Mouse (Mus musculus) embryonic facial prominence, embryonic 15.5 days (tissue): ENCODE measurements around the gene Itk. TPM values are rescaled to one million over a fixed set of nuclear protein-coding genes. Genes with fewer than 3 reads are reported as not detected.
A peak's percentile ranks its signal among the peaks of the same experiment; 100 is the strongest.

ENCODE experiments used
- ATAC-seq: fragments of 200-750 bp; cut with Nextera tagmentation; 2 replicates; pipeline ENCODE4 v1.8.0; 2017; ENCODE audit warnings: low read depth, moderate TSS enrichment; ENCODE audit not compliant: insufficient number of reproducible peaks, low FRiP score, low TSS enrichment
- H3K27ac ChIP-seq: fragments of 300-500 bp; sonication (generic); replicated peaks from 2 replicates; pipeline ENCODE4 v1.5.1; 2015; ENCODE audit warnings: mild to moderate bottlenecking, inconsistent platforms
- H3K27me3 ChIP-seq: fragments of 300-500 bp; sonication (generic); 2 replicates; pipeline ENCODE4 v1.6.1; 2015; ENCODE audit warnings: inconsistent platforms
- H3K36me3 ChIP-seq: fragments of 300-500 bp; sonication (generic); 2 replicates; pipeline ENCODE4 v1.6.1; 2015; ENCODE audit warnings: mild to moderate bottlenecking, inconsistent platforms
- H3K4me1 ChIP-seq: fragments of 300-500 bp; sonication (generic); 2 replicates; pipeline ENCODE4 v1.6.1; 2015; ENCODE audit warnings: inconsistent platforms
- H3K4me2 ChIP-seq: fragments of 300-500 bp; sonication (generic); replicated peaks from 2 replicates; pipeline ENCODE4 v1.6.1; 2015; ENCODE audit warnings: mild to moderate bottlenecking, inconsistent platforms
- H3K4me3 ChIP-seq: fragments of 300-500 bp; sonication (generic); replicated peaks from 2 replicates; pipeline ENCODE4 v1.5.1; 2015; ENCODE audit warnings: mild to moderate bottlenecking, inconsistent platforms
- H3K9ac ChIP-seq: fragments of 300-500 bp; sonication (generic); 2 replicates; pipeline ENCODE4 v1.6.1; 2015; ENCODE audit warnings: inconsistent platforms
- H3K9me3 ChIP-seq: fragments of 300-500 bp; sonication (generic); replicated peaks from 2 replicates; pipeline ENCODE4 v1.6.1; 2016; ENCODE audit warnings: inconsistent platforms
- WGBS: fragments of 180-500 bp; shearing (Covaris S2); methylation state at CpG from one replicate; pipeline ENCODE4 v1.1.7; 2015; 5-methylcytosine and 5-hydroxymethylcytosine counted together
- polyA plus RNA-seq: library from polyadenylated mRNA; unstranded; fragments of >200 nt; fragmentation: Nextera tagmentation; extraction: Ambion mirVana; gene quantifications from 2 replicates; pipeline ENCODE4 v1.2.1, GENCODE M21; 2015

Gene Itk
- polyA plus RNA-seq, 1 experiment from 2014 or later = 0.21 TPM

DNA sequence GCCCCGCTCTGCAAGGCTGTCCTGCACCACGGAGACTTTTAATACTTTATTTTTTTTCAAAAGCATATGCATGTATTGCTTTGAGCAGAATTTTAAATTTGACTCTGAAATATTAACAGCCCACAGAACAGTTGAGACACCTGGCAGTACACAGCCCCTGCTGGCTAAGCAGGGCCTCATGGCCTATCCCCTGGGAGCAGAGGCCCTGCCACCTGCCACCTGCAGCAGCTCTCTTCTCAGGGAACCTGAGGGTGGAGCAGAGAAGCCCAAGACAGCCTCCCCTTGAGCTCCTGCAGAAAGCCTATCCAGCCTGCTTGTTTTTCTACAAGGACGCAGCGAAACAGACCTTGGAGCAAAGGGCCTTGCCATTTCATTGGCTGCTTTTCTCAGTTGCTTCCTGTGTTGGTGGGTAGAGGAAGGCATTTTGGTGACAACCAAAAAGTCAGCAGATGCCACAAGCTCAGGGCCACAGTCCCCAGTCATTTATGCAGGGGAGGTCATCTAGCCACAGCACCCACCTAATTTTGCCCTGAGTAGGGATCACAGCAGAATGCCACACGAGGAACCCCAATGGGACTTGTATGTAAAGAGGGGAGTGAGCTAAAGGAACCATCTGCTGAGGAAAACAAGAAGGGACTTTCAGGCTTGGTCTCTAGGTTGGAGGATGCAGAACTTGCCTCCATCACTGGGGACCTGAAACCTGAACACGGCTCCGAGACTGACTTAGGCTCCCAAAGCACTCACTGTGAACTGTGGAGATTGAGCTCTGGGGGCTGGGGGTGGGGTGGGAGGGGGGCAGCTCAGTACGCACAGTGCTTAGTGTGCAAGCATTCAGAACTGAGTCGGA lies 84.2 kb downstream of the Itk start:
- no peak overlapping the region for H3K27ac ChIP-seq
- H3K27me3 ChIP-seq = no peaks in the 10 kb centered on the region
- no peaks in the 10 kb centered on the region for H3K4me1 ChIP-seq
- WGBS = 74% methylated on average over 9 of the region's 9 CpGs
- no peaks in the 10 kb centered on the region for H3K36me3 ChIP-seq
- H3K4me2 ChIP-seq = no peak overlapping the region
- H3K4me3 ChIP-seq = no peak overlapping the region
- no peaks in the 10 kb centered on the region for H3K9me3 ChIP-seq
- ATAC-seq = no peak
- no peak overlapping the region for H3K9ac ChIP-seq

DNA sequence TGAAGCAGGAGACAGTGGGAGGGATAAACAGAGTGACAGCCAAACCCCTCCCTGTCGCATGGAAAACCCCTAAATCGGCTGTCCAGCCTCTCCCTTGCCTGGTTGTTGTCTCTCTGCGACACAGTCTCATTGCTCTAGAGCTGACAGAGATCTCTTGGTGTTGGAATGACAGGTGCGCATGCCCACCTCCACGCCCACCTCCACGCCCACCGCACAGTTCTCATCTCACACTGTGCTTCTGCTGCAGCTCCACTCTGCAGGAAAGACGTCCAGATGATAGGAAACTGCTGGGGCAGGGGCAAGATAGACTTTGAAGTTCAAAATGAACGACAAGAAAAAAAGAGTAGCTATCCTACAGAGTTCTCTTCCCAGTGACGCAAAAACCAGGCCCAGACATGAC lies 85.2 kb downstream of the Itk start:
- H3K4me2 ChIP-seq = no peak overlapping the region
- no peaks in the 10 kb centered on the region for H3K9me3 ChIP-seq
- no peak overlapping the region for H3K27ac ChIP-seq
- no peak overlapping the region for H3K9ac ChIP-seq
- no peaks in the 10 kb centered on the region for H3K36me3 ChIP-seq
- no peak overlapping the region for H3K4me3 ChIP-seq
- 0 out of 2 replicates have a peak, but pooled peaks cover 4% of the 10 kb centered on the region for H3K4me1 ChIP-seq
- no peaks in the 10 kb centered on the region for H3K27me3 ChIP-seq
- ATAC-seq = no peak
- 66% methylated on average over 10 of the region's 10 CpGs for WGBS

DNA sequence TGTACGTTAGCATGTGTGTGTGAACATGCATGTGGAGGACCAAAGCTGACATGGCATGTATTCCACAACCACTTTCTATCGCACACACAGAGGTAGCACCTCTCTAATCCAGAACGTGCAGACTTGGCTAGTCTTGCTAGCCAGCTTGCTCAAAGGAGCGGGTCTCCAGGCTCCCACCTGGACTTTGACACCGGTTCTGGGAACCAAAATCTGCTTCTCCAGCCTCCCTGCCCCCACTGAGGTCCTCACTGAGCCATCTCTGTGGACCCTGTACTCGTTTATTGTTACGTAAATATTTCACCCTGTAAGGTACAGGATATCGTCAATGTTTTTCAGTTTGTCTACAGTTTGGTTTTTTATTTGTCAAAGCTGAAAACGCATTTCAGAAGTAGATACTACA lies 86.8 kb downstream of the Itk start:
- 0 out of 2 replicates have a peak, but pooled peaks cover 8% of the 10 kb centered on the region for H3K4me1 ChIP-seq
- ATAC-seq = no peak
- no peaks in the 10 kb centered on the region for H3K9me3 ChIP-seq
- no peak overlapping the region for H3K4me2 ChIP-seq
- 84% methylated on average over 9 of the region's 9 CpGs for WGBS
- no peaks in the 10 kb centered on the region for H3K27me3 ChIP-seq
- H3K36me3 ChIP-seq = no peaks in the 10 kb centered on the region
- no peak overlapping the region for H3K27ac ChIP-seq
- no peak overlapping the region for H3K4me3 ChIP-seq
- no peak overlapping the region for H3K9ac ChIP-seq

DNA sequence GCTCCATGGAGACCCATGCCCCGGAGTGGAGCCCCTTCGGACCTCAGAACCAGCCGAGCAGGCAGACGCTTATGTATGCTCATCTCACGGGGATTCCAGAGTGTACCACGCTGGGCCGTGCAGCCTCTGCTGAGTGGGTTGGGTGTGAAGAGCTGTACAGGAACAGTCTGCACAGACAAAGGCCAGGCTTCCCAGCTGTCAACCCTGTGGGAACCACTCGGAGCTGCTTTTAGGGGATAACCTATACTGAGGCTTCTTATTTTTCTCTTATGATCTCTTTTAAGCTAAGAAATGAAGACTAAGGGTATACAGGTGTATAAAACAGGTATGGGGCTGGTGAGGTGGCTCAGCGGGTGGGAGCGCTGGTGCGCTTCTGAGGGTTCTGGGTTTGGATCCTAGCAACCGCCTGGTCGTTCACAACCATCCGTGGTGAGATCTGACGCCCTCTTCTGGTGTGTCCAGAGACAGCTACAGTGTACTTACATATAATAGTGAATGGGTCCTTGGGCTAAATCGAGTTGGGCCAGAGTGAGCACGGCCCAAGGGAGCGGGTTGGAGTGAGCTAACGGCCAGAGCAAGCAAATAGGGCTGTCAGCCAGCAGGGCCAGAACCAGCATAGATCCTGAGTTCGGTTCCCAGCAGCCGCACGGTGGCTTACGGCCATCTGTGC lies 87.6 kb downstream of the Itk start:
- ATAC-seq = no peak
- Histone ChIP-seq H3K9ac (no peak overlapping the region), H3K36me3 (no peaks in the 10 kb centered on the region), H3K9me3 (no peaks in the 10 kb centered on the region), H3K27ac (no peak overlapping the region), H3K4me2 (no peak overlapping the region), H3K27me3 (no peaks in the 10 kb centered on the region), H3K4me1 (0 out of 2 replicates have a peak, but pooled peaks cover 8% of the 10 kb centered on the region), H3K4me3 (no peak overlapping the region)
- WGBS = 81% methylated on average over 23 of the region's 23 CpGs

DNA sequence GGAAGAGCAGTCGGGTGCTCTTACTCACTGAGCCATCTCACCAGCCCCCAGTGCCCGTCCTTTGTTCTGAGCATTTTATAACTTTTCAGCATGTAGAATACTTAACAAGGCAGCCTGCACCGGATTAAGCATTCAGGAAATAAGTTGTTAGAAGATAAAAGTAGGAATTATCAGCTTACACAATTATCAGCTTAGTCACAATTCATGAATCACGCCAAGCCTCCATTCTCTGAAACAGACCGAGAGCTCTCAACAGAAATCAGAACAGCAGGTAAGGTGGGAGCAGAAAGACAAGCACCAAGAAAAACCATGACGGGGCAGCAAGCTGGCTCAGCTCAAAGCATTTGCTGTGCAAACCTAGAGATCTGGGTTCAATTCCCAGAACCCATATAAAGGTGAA lies 89.4 kb downstream of the Itk start:
- no peak overlapping the region for H3K4me3 ChIP-seq
- 58% methylated on average over 6 of the region's 6 CpGs for WGBS
- no peak overlapping the region for H3K4me2 ChIP-seq
- no peak overlapping the region for H3K9ac ChIP-seq
- no peaks in the 10 kb centered on the region for H3K36me3 ChIP-seq
- H3K27ac ChIP-seq = no peak overlapping the region
- no peaks in the 10 kb centered on the region for H3K27me3 ChIP-seq
- H3K4me1 ChIP-seq = 0 out of 2 replicates have a peak, but pooled peaks cover 8% of the 10 kb centered on the region
- ATAC-seq = no peak
- H3K9me3 ChIP-seq = no peaks in the 10 kb centered on the region

DNA sequence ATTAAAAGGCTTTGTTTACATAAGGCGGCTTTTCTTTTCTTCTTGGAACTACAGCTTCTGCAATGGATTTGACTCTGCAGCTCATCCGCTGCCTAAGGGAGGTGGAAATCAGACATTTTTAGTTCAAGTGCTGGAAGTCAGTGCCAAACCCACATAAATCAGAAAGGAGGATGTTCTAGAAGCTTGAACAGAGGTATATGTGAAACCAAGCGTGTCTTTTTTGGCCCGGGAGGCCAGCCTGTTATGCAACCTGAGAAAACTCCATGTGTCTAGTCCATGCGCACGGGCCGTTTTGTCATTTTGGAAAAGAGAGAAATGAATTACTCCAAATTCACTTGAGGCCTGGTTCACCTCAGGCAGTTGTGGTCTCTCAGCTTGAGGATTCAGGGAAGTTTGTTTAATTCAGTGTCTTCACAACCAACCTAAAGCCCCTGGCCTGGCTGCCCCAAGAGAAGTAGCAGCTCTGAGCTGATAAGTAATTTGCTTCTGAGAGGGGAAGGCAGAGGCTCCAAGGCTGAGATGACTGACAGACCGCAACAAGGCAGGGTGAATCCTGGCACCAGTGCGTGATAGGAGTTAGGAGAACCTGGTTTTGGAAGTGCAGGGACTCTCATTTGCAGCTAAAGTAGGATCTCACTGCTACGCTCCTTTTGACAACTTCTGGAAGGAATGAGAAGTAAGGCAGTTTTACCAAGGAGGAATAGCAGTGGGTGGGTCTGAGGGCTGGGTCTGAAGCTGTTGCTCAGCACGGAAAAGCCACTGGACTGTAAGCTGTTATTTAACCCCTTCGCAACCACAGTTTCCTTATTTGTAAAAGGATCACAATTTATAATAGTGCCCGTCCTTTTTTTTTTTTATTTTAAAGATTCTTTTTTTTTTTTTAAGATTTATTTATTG lies 90.2 kb downstream of the Itk start:
- Histone ChIP-seq H3K27me3 (no peaks in the 10 kb centered on the region), H3K4me2 (no peak overlapping the region), H3K4me3 (no peak overlapping the region), H3K27ac (0 out of 2 replicates have a peak overlapping the region, but pooled peaks have one; percentile 7), H3K9me3 (no peaks in the 10 kb centered on the region), H3K4me1 (0 out of 2 replicates have a peak, but pooled peaks cover 8% of the 10 kb centered on the region), H3K36me3 (no peaks in the 10 kb centered on the region), H3K9ac (no peak overlapping the region)
- no peak for ATAC-seq
- 40% methylated on average over 13 of the region's 13 CpGs for WGBS

DNA sequence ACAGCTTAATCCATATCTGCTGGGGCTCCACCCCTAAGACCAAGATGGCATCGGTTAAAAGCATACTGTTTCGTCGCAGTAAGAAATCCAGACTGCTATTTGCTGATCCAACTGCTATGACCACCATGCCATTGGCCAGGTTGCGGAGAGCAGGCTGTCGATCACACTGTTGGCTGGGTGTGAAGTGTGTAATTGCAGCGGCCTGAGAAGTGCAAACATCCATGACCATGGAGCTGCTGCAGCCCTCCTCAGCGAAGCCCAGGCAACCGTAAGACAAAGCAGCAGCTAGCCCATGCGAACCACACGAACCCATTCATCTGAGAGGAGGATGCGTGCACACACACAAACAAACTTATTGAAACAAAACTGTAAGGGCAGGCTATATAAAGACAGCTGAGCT lies 94.9 kb downstream of the Itk start:
- H3K4me1 ChIP-seq = 0 out of 2 replicates have a peak, but pooled peaks cover 14% of the 10 kb centered on the region
- H3K4me3 ChIP-seq = no peak overlapping the region
- no peak overlapping the region for H3K4me2 ChIP-seq
- H3K9ac ChIP-seq = no peak overlapping the region
- H3K36me3 ChIP-seq = no peaks in the 10 kb centered on the region
- H3K27ac ChIP-seq = no peak overlapping the region
- H3K9me3 ChIP-seq = no peaks in the 10 kb centered on the region
- ATAC-seq = no peak
- H3K27me3 ChIP-seq = no peaks in the 10 kb centered on the region
- 87% methylated on average over 11 of the region's 11 CpGs for WGBS

DNA sequence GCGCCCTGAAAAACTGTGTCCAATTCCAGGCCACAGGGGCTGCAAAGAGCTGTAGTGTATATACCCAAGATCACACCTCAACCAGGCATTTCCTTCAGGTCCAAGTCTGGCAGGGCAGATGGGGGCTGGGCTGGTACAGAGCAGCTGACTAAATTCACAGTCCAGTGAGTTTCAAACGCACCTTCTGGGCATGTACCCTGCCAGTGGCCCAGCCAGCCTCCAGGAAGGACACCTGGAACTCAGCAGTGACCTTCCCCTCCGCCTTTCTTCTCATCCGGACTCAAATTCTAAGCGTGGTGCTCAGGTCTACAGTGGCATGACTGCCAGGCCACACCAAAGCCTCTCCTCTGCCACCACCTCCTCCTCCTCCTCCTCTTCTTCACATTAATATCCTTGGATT lies 95.8 kb downstream of the Itk start:
- Histone ChIP-seq H3K4me3 (no peak overlapping the region), H3K27me3 (no peaks in the 10 kb centered on the region), H3K9ac (no peak overlapping the region), H3K4me2 (no peak overlapping the region), H3K27ac (no peak overlapping the region), H3K9me3 (no peaks in the 10 kb centered on the region), H3K36me3 (no peaks in the 10 kb centered on the region), H3K4me1 (0 out of 2 replicates have a peak, but pooled peaks cover 7% of the 10 kb centered on the region)
- 81% methylated on average over 5 of the region's 5 CpGs for WGBS
- ATAC-seq = no peak

DNA sequence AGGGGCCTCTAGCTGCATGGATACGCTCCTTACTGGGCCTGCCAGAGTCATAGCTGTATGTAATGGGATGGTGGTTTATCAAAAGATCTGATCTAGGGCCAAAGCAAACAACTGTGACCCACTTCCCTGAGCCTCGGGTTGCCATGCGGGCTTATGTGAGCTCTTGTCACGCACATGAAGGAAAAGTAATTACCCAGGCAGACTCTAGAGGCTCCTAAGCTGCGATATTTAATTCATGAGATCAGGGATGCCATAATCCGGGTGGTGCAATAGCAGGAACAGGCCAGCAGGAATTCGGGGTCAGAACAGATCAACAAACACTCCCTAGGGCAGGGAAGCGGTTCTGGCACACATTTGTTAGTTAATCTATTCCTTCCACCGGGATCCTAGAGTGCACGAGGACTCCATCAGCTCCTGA lies 98.3 kb downstream of the Itk start:
- no peak for ATAC-seq

DNA sequence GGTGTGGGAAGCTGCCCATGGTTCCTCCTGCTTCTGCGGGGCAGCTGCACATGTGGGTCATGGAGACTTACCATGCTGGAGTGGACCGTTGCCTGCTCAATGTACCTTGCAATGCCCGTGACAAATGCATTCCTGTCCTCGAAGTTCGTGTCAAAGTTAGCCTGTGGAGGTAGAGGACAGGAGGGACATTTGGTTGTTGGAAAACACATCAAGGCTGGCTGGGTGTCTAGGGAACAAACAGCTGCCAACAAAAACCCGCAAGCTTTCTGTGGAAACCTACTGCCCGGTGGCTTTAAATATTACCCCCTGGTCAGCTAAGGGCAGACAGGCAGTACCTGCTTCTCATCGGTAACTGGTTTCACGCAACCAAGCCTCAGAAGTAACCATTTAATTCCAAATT lies 99.8 kb downstream of the Itk start:
- no peak overlapping the region for H3K9ac ChIP-seq
- no peaks in the 10 kb centered on the region for H3K27me3 ChIP-seq
- H3K4me1 ChIP-seq = 0 out of 2 replicates have a peak, but pooled peaks cover 12% of the 10 kb centered on the region
- no peak overlapping the region for H3K4me3 ChIP-seq
- no peak for ATAC-seq
- no peak overlapping the region for H3K27ac ChIP-seq
- WGBS = 78% methylated on average over 9 of the region's 9 CpGs
- H3K4me2 ChIP-seq = no peak overlapping the region
- H3K9me3 ChIP-seq = no peaks in the 10 kb centered on the region
- no peaks in the 10 kb centered on the region for H3K36me3 ChIP-seq

More for the DNA sequence above, 98.3 kb downstream of the Itk start:
- no peak overlapping the region for H3K4me2 ChIP-seq
- WGBS = 20% methylated on average over 10 of the region's 10 CpGs
- no peaks in the 10 kb centered on the region for H3K36me3 ChIP-seq
- no peak overlapping the region for H3K9ac ChIP-seq
- no peak overlapping the region; the same call in 1 of the 2 replicates for H3K27ac ChIP-seq
- H3K9me3 ChIP-seq = no peaks in the 10 kb centered on the region
- H3K4me1 ChIP-seq = 0 out of 2 replicates have a peak, but pooled peaks cover 9% of the 10 kb centered on the region
- no peak overlapping the region for H3K4me3 ChIP-seq
- no peaks in the 10 kb centered on the region for H3K27me3 ChIP-seq

DNA sequence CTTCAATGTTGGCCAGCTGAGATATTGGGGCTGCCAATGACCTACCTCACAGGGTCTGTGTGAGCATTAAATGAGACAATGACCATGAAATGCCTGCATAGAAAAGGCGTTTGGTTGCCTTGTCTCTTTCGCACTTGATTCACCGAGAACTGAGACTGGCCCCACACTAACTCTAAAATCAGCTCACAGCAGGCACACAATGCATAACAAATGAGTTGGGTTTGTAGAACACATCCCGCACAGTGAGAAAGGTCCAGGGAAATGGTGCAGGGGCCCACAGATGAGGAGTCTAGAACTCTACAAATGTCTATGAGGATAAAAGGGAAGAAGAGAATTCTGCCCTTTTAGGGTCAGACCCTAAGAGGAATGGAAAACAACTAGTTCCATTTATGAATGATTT lies 100.3 kb downstream of the Itk start:
- Histone ChIP-seq H3K4me2 (no peak overlapping the region), H3K27me3 (no peaks in the 10 kb centered on the region), H3K9me3 (no peaks in the 10 kb centered on the region), H3K4me3 (no peak overlapping the region), H3K9ac (no peak overlapping the region), H3K36me3 (no peaks in the 10 kb centered on the region), H3K4me1 (0 out of 2 replicates have a peak, but pooled peaks cover 12% of the 10 kb centered on the region), H3K27ac (no peak overlapping the region)
- ATAC-seq = no peak
- 87% methylated on average over 4 of the region's 4 CpGs for WGBS
